Mouse (Mus musculus) mouse embryonic stem cell (cell line): ENCODE measurements around the gene Tescl.

Source experiments
- in situ Hi-C, 2 experiments: fragments of 300-500 bp; cut with MboI; formaldehyde crosslinking; loops; 1 replicate in 1 of 2; 3 replicates in 1 of 2; pipeline ENCODE4 v1.14.3; 2019 to 2020; ENCODE audit warnings: low sequenced_read_pairs in 2 of 2, low pct_unique_long_range_greater_than_20kb in 1 of 2, mixed read lengths in 1 of 2; ENCODE audit not compliant: unreplicated experiment in 1 of 2

The Tescl gene

DNA sequence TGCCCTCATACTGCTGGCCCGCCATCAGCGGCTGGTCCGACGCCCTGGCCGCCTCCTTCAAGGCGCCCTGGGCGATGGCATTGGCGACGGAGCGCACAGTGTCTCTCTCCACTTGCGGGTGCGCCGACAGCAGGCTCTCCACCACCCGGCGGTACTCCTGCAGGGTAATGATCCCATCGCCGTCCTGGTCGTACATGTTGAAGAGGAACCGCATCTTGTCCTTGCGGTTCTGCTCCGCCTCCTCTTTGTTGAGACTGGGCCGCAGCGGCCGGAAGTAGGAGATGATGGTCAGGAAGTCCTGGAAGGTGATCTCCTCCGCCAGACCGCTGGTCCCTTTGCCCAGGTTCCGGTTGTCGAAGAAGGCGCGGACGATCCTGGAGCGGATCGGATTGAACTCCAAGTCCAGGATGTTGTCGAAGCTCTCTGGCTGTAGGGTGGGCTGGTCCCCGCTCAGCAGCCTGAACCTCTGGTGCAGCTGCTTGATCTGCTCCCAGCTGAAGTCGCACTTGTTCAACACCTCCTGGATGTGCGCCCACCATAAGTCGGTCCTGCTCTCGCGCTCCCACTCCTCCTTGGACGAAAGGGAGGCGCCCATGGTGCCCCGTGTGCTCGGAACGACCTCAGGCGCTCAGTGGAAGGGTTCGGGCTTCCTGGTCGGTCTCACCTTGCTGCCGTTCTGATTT is at the start of gene Tescl:
TSS of gene Tescl (minus strand) at position 633 of the 683 bp plus-strand sequence.
- in situ Hi-C loops: no loop called here

DNA sequence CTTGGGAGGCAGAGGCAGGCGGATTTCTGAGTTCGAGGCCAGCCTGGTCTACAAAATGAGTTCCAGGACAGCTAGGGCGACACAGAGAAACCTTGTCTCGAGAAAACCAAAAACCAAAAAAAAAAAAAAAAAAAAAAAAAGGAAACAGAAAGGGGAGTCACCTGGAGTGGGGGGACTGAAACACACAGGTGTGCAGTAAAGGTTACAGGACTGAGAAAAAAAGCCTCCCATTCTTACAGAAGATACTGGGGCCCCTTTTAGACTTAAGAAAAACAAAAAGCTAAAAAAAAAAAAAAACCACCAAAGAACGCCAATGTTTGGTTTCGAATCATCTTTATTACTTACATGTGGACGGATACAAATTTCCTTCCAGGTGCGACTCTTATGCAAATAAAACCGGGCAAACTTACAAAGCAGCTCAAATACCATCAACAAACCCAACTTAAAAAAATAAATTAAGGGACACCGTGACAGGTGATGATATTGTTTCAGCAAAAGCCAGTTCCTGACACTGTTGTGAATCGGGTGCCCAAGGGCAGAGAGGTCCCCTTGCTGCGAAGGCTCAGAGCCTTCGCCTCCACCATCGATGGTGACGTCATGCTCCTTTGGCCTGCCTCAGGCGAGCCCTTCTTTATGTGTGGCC is 49.1 kb upstream of the Tescl start:
- in situ Hi-C loops: no loop called here

DNA sequence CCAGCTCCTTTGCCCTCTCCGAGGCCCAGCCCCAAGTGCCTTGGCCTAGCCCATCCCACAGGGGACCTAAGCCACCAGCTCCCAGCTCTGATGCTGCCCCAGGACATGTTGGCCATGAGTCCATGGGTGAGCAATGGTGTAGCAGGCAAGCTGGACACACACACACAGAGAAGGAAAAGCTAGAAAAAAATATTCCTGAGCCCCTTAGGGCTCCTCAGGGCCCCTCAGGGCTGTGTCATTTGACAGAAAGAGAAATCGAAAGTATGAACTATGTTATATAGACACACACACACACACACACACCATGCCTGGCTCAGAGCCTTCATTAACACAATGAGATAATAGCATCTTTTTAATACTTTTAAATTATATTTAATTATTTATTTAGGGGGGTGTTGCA is 46.6 kb upstream of the Tescl start:
- in situ Hi-C loops: no loop called here

DNA sequence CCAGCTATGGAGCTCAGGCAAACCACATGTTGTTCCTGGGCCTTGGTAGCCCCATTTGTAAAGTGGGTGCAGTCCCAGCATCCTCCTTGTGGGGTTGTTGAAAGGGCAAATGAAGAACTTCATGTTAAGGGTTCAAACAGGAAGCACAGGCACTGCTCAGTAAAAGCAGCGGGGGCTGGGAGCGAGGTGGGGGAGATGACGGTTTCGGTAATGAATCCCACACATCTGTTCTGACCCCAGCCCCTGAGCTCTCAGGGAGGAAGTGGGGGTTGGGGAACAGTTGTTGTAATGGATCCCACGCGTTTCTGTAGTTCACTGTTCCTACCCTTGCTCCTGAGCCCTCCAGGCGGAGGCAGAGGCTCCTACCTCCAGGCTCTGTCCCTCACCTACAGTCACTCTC is 46.2 kb upstream of the Tescl start:
- in situ Hi-C loops: no loop called here

DNA sequence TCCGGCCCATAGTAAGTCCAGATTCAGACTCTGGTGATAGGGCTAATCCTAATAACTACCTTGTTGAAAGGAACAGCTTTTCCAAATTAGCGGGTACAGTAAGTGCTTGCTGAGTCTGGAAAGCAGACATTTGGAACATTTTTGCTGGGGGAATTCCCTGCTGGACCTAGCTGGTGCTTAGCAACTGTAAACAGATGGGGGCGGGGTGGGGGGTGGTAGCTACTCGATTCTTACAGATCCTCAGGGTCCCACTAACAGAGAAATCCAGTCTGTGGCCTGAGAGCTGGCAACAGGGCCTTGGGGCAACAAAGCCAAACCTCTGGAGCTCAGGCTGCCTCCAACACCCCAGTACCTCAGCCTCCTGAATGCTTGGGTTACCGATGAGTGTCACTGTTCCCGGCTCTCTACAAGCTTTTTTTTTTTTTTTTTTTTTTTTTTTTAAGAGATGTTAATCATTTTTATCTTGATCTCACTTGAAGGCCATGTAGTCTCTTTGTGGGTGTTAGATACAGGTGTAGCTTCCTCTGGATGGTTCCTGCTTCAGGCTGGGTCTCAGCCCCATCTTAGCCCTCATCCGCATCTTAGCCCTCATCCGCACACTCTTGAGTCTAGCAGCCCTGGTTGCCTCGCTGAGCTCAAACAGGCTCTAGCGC is 44.4 kb upstream of the Tescl start:
- in situ Hi-C loops: no loop called here

DNA sequence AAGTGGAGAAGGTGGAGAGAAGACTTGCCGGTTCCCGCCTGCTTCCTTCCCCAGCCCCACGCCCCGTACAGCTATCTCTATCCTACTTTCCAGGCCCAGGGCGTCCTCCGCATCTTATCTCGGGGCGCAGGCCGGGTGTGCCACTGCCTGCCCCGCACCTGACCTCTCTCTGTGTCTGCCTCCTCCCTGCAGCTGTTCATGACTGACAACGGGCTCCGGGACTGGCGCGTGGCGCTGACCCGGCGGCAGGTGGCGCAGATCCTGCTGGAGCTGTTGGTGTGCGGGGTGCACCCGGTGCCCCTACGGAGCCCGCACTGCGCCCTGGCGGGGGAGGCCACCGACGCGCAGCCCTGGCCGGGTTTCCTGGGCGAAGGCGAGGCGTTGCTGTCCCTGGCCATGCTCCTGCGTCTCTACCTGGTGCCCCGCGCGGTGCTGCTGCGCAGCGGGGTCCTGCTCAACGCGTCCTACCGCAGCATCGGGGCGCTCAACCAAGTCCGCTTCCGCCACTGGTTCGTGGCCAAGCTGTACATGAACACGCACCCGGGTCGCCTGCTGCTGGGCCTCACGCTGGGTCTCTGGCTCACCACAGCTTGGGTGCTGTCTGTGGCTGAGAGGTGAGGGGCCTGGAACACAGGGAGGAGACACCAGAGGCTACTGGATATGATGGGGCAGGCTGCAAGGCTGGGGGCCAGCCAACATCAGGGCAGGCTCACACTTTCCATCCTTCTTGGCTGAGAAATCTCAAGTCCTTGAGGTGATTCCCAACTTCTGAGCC is 43.5 kb upstream of the Tescl start:
- in situ Hi-C loops: no loop called here

DNA sequence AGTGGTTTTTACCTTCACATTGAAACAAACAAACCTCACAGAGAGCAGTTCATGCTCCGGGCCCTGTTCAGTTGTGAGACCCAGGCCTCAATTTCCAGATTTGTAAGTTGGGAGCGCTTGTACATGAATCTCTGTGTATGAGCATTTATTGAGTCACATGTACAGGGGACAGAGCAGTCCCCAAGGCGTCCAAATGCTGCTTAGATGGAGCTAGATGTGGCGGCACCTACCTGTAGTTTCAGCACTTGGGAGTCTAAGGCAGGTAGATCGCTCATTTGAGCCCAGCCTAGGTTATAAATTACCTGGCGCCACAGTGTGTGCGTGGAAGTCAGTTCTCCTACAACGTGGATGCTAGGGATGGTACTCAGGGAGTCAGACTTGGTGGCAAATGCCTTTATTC is 42.7 kb upstream of the Tescl start:
- in situ Hi-C loops: no loop called here

DNA sequence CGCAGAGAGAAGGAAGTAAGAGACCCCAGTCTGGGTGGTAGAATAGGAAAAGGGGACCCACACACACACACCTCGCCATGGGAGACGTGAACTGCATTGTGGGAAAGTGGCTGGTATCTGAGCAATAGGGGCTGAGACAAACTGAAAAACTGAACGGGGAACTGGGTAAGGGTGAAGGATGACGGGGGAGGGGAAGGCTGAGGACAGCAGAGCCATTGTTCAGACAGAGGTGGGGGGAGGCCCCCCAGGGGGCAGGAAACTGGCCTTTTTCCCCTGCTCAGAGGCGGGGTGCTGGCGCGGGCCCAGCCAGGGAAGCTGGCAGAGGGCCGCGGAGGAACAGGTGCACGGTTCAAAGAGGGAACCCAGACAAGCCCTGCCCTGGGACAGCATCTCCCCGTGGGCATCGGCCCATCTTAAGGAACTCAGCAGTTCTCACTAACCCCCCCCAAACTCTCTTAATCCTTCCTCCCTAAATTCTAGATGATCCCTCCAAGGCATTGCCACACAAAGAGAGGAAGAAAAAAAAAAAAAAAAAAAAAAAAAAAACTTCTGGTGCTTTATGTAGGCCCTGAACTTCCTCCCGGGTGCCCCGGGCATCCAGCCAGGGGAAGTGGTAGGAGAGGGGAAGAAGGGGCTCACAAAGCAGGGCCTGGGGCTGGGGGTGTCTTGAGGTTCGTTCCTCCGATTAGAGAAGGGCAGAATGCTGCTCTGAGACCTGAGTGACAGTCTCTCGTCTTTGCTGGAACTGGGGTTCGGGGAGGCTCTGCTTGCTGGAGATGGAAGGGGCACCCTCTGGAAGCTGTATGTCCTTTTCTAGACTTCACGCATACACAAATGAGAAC is 40.0 kb upstream of the Tescl start:
- in situ Hi-C loops: no loop called here

DNA sequence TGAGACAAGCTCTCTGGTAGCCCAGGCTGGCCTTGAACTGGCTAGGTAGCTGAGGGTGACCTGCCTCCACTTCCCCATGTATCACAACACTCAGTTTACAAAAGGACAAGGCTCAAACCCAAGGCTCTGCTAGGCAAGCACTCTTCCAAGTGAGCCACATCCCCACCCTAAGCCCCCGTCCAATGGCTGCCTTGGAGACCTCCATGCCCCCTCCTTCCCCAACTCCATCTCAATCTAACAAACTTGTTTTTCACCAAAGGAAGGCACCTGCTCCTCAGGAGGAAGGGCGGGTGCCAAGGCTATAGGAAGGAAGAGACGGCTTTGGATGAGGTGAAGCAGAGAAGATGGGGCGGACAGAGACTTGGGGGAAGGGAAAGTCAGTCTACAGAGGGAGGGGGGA is 39.0 kb upstream of the Tescl start:
- in situ Hi-C loops: no loop called here

DNA sequence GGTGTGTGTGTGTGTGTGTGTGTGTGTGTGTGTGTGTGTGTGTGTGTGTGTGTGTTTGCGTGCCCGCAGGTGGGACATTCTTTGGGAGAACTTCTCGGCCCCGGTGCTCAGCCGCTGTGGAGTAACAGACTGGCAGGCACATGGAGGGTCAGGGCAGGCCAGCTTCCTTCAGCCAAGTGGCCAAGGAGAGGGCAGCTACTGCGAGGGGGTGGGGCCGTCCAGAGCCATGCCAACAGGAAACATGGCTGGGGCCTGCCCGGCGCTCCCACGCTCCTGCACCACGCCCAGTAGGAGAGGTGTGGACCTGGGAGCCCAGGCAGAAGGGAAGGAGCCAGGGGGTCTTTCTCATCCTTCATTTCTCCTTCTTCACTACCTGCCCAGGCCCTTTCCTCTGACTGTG is 38.6 kb upstream of the Tescl start:
- in situ Hi-C loops: no loop called here

DNA sequence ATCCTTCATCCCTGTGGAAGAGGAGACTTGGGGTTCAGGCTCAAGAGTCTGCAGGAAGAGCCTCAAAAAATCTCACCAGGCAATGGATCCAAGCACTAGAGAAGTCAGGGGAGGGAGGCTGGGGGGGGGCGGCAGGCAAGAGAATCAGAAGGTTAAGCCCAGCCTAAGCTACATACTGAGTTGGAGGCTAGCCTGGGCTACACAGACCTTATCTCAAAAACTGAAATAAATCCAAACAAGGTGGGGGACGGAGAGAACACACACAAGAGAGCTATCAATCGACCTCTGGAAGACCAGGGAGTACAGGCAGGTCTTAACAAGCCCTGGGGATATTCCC is 38.0 kb upstream of the Tescl start:
- in situ Hi-C loops: no loop called here

DNA sequence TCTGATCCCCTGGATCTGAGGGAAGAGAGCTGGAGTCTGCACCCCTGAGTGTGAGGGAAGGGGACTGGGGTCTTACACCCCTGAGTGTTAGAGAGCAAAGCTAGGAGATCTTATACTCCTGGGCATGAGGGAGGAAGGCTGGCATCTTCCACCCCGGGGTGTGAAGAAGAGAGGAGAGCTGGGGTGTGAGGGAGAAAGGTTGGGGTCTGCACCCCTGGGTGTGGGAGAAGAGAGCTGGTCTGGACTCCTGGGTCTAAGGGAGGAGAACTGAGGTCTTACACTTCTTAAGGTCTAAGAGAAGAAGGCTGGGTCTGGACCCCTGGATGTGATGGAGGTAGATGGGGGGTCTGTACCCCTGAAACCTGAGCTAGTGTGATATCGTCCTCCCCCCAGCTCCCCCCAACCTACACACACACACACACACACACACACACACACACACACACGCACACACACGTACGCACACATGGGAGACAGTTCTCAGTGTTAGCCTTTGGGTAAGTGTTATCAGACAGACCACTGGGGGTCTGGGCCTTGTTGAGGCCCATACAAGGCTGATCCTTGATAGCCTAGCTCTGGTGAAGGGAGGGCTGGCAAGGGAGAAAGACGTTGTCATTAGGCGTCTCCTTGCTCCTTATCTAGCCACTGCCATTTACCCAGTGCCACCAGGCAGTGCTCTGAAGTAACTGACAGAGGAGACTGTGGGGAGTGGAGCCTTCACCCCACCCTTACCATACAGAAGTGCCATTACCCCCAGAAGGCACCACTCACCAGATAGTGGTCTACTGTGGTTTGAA is 37.5 kb upstream of the Tescl start:
- in situ Hi-C loops: no loop called here

DNA sequence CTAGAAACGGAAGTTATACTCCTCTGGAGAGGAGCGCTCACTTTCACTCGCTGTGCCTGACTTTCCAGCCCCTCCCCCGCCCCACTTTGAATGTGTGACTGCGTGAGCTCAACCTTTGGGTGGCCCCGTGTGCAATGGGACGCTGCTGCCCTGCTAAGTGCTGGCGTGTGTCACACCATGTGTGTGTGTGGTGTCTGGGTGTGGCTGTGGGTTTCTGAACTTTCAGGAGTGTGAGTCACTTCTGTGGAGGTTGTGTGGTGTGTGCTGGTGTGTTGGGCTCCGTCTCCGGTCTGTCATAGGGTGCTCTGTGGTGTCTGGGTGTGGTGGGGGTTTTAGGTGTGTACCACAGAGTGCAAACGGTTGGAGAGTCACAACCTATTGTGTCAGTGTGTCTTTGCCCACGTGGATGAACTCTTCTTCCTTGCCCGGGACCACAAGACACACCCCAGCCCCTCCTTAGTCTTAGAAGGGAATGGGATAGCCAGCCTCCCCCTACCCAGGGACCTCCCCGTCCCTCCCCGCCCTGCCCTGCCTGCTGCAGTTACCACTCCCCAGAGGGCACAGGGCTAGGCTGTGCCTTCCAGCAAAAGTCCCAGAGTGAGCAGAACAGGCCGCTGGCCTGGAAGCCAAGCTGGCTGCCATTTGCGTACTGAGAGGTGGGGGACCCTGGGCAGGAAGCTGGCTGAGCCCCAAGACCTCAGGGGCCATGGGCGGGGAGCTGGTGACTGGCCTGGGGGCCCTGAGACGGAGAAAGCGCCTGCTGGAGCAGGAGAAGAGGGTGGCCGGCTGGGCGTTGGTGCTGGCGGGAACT is 36.2 kb upstream of the Tescl start, which contains the start of gene Kcnn4:
TSS of gene Kcnn4 (plus strand) at position 533 of the 811 bp plus-strand sequence.
- in situ Hi-C loops: no loop called here

DNA sequence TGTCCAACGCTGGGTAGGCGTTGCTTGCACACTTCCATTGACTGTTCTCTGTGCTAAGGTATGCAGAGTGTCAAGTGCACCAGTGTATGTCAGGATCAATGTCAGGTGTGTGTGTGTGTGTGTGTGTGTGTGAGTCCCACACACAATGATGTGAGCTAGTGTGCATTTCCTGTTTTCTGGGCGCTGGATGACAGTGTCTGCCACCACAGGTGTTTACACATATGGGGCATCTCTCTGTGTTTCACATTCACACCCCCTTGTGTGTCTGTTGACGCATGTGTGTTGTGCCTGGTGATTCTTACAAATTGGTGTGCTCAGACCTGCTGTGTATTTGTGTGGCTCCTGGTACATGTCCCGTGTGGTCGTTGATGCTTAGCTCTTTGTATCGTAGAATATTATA is 35.2 kb upstream of the Tescl start:
- in situ Hi-C loops: no loop called here

DNA sequence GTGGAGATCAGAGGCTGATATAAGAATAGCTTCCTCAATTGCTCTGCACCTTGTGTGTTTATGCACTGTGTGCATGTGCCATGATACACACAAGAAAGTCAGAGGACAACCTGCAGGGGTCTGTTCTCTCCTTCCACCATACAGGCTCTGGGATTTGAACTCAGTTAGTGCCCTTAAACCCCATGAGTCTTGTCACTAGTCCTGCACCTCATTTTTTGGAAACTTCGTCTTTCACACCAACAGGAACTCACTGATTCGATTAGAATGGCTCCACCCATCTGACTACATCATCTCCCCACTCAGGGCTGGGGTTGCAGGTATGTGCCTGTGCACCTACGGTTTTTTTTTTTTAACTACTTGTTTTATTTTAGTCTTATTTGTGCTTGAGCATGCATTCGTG is 34.5 kb upstream of the Tescl start:
- in situ Hi-C loops: no loop called here

DNA sequence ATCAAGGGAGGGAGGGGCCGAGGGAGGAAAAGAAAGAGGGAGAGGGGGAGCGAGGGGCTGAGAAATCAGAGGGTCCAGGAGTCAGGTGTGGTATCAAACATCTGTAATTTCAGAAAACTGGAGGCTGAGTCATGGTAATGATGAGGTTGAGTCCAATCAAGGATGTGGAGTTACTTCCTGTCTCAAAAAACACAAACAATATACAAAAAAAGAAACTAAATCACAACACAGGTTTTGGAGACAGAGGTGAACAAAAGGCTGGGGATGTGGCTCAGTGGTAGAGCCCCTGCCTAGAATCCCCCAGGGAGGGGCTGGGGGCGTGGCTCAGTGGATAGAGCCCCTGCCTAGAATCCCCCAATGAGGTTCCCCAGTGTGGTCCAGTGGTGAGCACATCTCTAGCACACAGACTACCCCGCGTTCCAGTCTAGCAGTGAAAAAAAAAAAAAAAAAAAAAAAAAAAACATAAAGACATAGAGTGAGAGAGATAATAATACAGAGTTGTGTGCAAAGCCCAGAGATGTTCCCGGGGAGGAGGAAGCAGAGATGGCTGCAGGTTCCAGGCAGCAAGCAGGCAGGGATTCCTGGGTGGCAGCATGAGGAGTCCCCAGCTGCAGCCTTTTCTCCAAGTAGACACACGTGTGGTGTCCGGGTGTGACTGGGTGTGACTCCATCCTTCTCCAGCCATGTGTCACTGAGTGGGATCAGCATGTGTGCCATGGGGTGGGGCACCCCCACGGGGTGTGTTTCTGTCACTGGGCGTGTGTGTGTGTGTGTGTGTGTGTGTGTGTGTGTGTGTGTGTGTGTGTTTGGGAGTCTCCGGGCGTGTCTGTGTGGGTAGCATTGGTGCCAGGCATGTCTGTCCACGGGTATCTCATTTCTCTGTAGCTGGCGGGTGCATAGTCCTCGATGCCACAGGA is 33.2 kb upstream of the Tescl start:
- in situ Hi-C loops: no loop called here
